Comparison of ENCODE assay signal across 14 mouse cellular contexts in genomic region chr4:154503260-154503829, GRCm38 (mm10).
A peak's percentile ranks its signal among the peaks of the same experiment; 100 is the strongest.
DNase-seq lines count a peak whose midpoint lies in the region; ATAC-seq lines count a peak whose summit lies in the region.
"Had no signal": no experiment of that assay in that cellular context is flagged by ENCODE, and none has a peak within 500 bp of the region (broad histone marks: within the 10 kb centered on the region; RNA-seq: fewer than 3 reads in every experiment).

No protein-coding gene starts in this region.

- no peak for ATAC-seq in embryonic facial prominence, embryonic 13.5 days (ENCODE audit: insufficient number of reproducible peaks, insufficient read depth, low FRiP score, low TSS enrichment, low read depth)
- peak; percentile 44 for ATAC-seq in hindbrain, embryonic 12.5 days (ENCODE audit: low FRiP score)
- ATAC-seq in neural tube, embryonic 13.5 days (ENCODE audit: low read depth) = peak; percentile 29; the same call in 1 of the 2 replicates
- ATAC-seq: inflammation-experienced regulatory T-cells, adult 6 months; lung, postnatal 0 days had no signal

- H3K9me3 ChIP-seq in embryonic facial prominence, embryonic 13.5 days = no peaks in the 10 kb centered on the region
- no peaks in the 10 kb centered on the region for H3K9me3 ChIP-seq in hindbrain, embryonic 12.5 days (replicated peaks)
- H3K9me3 ChIP-seq in neural tube, embryonic 13.5 days = no peaks in the 10 kb centered on the region
- H3K9me3 ChIP-seq: limb, embryonic 13.5 days had no signal

- WGBS in embryonic facial prominence, embryonic 13.5 days = 46% methylated on average over 21 of the region's 21 CpGs
- WGBS in hindbrain, embryonic 12.5 days = 28% methylated on average over 21 of the region's 21 CpGs
- 15% methylated on average over 21 of the region's 21 CpGs for WGBS in neural tube, embryonic 13.5 days

- H3K36me3 ChIP-seq in embryonic facial prominence, embryonic 13.5 days = no peaks in the 10 kb centered on the region
- no peaks in the 10 kb centered on the region for H3K36me3 ChIP-seq in hindbrain, embryonic 12.5 days
- no peaks in the 10 kb centered on the region for H3K36me3 ChIP-seq in neural tube, embryonic 13.5 days
- H3K36me3 ChIP-seq: limb, embryonic 13.5 days had no signal

- peak; percentile 41 to 48 for DNase-seq in layer of hippocampus, postnatal 10 days (ENCODE audit: low spot score in 2 of 2)
- DNase-seq in layer of hippocampus, adult 18-20 months (ENCODE audit: low spot score in 2 of 2) = no peak
- no peak for DNase-seq in ovary, postnatal 36 days (ENCODE audit: low spot score)
- no peak for DNase-seq in kidney, postnatal 10 days
- no peak for DNase-seq in T-cell, adult 2 months (ENCODE audit: low spot score)
- DNase-seq: thymus, adult 18-20 months had no signal

- no peak overlapping the region for H3K27ac ChIP-seq in embryonic facial prominence, embryonic 13.5 days
- H3K27ac ChIP-seq in hindbrain, embryonic 12.5 days = peak overlapping the region; percentile 75
- H3K27ac ChIP-seq in neural tube, embryonic 13.5 days (replicated peaks) = peak overlapping the region; percentile 40
- H3K27ac ChIP-seq: limb, embryonic 13.5 days had no signal

- peaks cover 65% of the 10 kb centered on the region for H3K27me3 ChIP-seq in embryonic facial prominence, embryonic 13.5 days
- H3K27me3 ChIP-seq in hindbrain, embryonic 12.5 days = peaks cover 69% of the 10 kb centered on the region
- peaks cover 89% of the 10 kb centered on the region for H3K27me3 ChIP-seq in neural tube, embryonic 13.5 days
- H3K27me3 ChIP-seq: CH12.LX; limb, embryonic 13.5 days had no signal

- H3K4me2 ChIP-seq in embryonic facial prominence, embryonic 13.5 days = peak overlapping the region; percentile 26; the same call in 1 of the 2 replicates
- peak overlapping the region; percentile 24 for H3K4me2 ChIP-seq in hindbrain, embryonic 12.5 days (replicated peaks)
- peak overlapping the region; percentile 29 for H3K4me2 ChIP-seq in neural tube, embryonic 13.5 days
- H3K4me2 ChIP-seq: limb, embryonic 13.5 days had no signal

- no peak overlapping the region for H3K4me3 ChIP-seq in embryonic facial prominence, embryonic 13.5 days
- H3K4me3 ChIP-seq in hindbrain, embryonic 12.5 days = no peak overlapping the region
- no peak overlapping the region for H3K4me3 ChIP-seq in neural tube, embryonic 13.5 days
- H3K4me3 ChIP-seq: limb, embryonic 13.5 days; myocyte had no signal

- peaks cover 70% of the 10 kb centered on the region for H3K4me1 ChIP-seq in embryonic facial prominence, embryonic 13.5 days
- peaks cover 76% of the 10 kb centered on the region for H3K4me1 ChIP-seq in hindbrain, embryonic 12.5 days
- peaks cover 71% of the 10 kb centered on the region for H3K4me1 ChIP-seq in neural tube, embryonic 13.5 days (replicated peaks)

- no peak overlapping the region for H3K9ac ChIP-seq in embryonic facial prominence, embryonic 13.5 days
- no peak overlapping the region for H3K9ac ChIP-seq in hindbrain, embryonic 12.5 days
- no peak overlapping the region for H3K9ac ChIP-seq in neural tube, embryonic 13.5 days
- H3K9ac ChIP-seq: limb, embryonic 13.5 days had no signal

Comparison
In these comparisons a context has a peak if more than half of its experiments do, and no peak if none do; other contexts are left out.
1. DNase-seq: peak in layer of hippocampus, postnatal 10 days (2 of 2); none in layer of hippocampus, adult 18-20 months (0 of 2), ovary, postnatal 36 days (single experiment), kidney, postnatal 10 days (single experiment) and T-cell, adult 2 months (single experiment).
2. Peak in every context shown above with its lines, with median percentiles within 50 percentile points of each other: H3K4me2 ChIP-seq.